Mouse (Mus musculus) ES-CJ7 (cell line): ENCODE measurements around the gene Spsb1.
A peak's percentile ranks its signal among the peaks of the same experiment; 100 is the strongest.

ENCODE experiments used
- DNase-seq: peaks from one replicate; pipeline ENCODE4 v3.0.0; 2011; ENCODE audit warnings: low read depth, low spot score

Gene Spsb1

GRCm38 (mm10) chr4:149857688-149858087, 97.2 kb downstream of the Spsb1 start:
- DNase-seq: no peak

GRCm38 (mm10) chr4:149855892-149856807, 98.7 kb downstream of the Spsb1 start:
- DNase-seq: peak; percentile 38

- DNase-seq: no peak
Measured at GRCm38 (mm10) chr4:149855180-149855891, 99.5 kb downstream of the Spsb1 start.

- no peak for DNase-seq
Measured at GRCm38 (mm10) chr4:149854770-149855169, 100.1 kb downstream of the Spsb1 start.

- peak; percentile 97 for DNase-seq
Measured at GRCm38 (mm10) chr4:149854301-149854708, 100.5 kb downstream of the Spsb1 start.

- peak; percentile 75 for DNase-seq
Measured at GRCm38 (mm10) chr4:149853698-149854284, 101.1 kb downstream of the Spsb1 start.

GRCm38 (mm10) chr4:149851554-149851953, 103.3 kb downstream of the Spsb1 start:
- no peak for DNase-seq

- DNase-seq: no peak
Measured at GRCm38 (mm10) chr4:149850674-149851073, 104.2 kb downstream of the Spsb1 start.

GRCm38 (mm10) chr4:149850045-149850444, 104.8 kb downstream of the Spsb1 start:
- DNase-seq: no peak

GRCm38 (mm10) chr4:149849035-149849434, 105.8 kb downstream of the Spsb1 start:
- no peak for DNase-seq

- no peak for DNase-seq
Measured at GRCm38 (mm10) chr4:149846861-149847631, 107.8 kb downstream of the Spsb1 start.
